Mouse (Mus musculus): ENCODE measurements at regions not wholly inside any gene's neighbourhood (a gene's known extent, or its start where the extent isn't known, plus 50 kb on each side); places are given as distances from the start of the nearest gene placed in this dataset.
A peak's percentile ranks its signal among the peaks of the same experiment; 100 is the strongest.

- no peak for DNase-seq
Measured at GRCm38 (mm10) chr15:31087607-31088006, 136.5 kb upstream of the Dap start.

- DNase-seq, result no peak
Measured at GRCm38 (mm10) chr15:31091916-31092570, 132.1 kb upstream of the Dap start.

GRCm38 (mm10) chr15:31096206-31096605, 127.9 kb upstream of the Dap start:
- no peak for DNase-seq

- DNase-seq, result no peak
Measured at GRCm38 (mm10) chr15:31097301-31097700, 126.8 kb upstream of the Dap start.

GRCm38 (mm10) chr15:31104743-31105142, 119.4 kb upstream of the Dap start:
- DNase-seq, result no peak

GRCm38 (mm10) chr15:31106907-31107306, 117.2 kb upstream of the Dap start:
- DNase-seq, result no peak

GRCm38 (mm10) chr15:31113216-31113615, 110.9 kb upstream of the Dap start:
- DNase-seq, result no peak

- DNase-seq, result no peak
Measured at GRCm38 (mm10) chr15:31117338-31117737, 106.8 kb upstream of the Dap start.

GRCm38 (mm10) chr15:31120147-31120546, 104.0 kb upstream of the Dap start:
- no peak for DNase-seq

- DNase-seq, result no peak
Measured at GRCm38 (mm10) chr15:31125784-31126183, 98.3 kb upstream of the Dap start.

GRCm38 (mm10) chr15:31126999-31127398, 97.1 kb upstream of the Dap start:
- DNase-seq, result no peak

- DNase-seq, result no peak
Measured at GRCm38 (mm10) chr15:31134891-31135290, 89.2 kb upstream of the Dap start.

- no peak for DNase-seq
Measured at GRCm38 (mm10) chr15:31138637-31139036, 85.5 kb upstream of the Dap start.

GRCm38 (mm10) chr15:31141750-31142149, 82.4 kb upstream of the Dap start:
- no peak for DNase-seq

- DNase-seq, result no peak
Measured at GRCm38 (mm10) chr15:31148251-31149145, 75.6 kb upstream of the Dap start.

- DNase-seq, result no peak
Measured at GRCm38 (mm10) chr15:31149855-31150254, 74.3 kb upstream of the Dap start.

GRCm38 (mm10) chr15:31150546-31151471, 73.3 kb upstream of the Dap start:
- peak; percentile 17 for DNase-seq

- DNase-seq, result no peak
Measured at GRCm38 (mm10) chr15:31155141-31155540, 69.0 kb upstream of the Dap start.

GRCm38 (mm10) chr15:31166543-31167105, 57.5 kb upstream of the Dap start:
- DNase-seq, result no peak

GRCm38 (mm10) chr15:31167506-31167905, 56.6 kb upstream of the Dap start:
- DNase-seq, result no peak

GRCm38 (mm10) chr15:31168191-31168590, 55.9 kb upstream of the Dap start:
- no peak for DNase-seq

GRCm38 (mm10) chr15:31173309-31174115, 50.6 kb upstream of the Dap start:
- DNase-seq, result no peak

Data from kidney, adult 11 months (tissue).